Mouse (Mus musculus) bone marrow macrophage, adult 2 months (primary cell): ENCODE data around the gene Ptpn12.

Experiments
- CTCF ChIP-seq: IDR thresholded peaks from 2 replicates; pipeline ENCODE4 v1.5.1; 2012; ENCODE audit warnings: low read depth, mild to moderate bottlenecking, low read length, moderate library complexity
- POLR2A ChIP-seq: IDR thresholded peaks from 2 replicates; pipeline ENCODE4 v1.6.1; 2012; ENCODE audit warnings: mild to moderate bottlenecking, low read depth, low read length, borderline replicate concordance

- TF ChIP-seq CTCF (no peak), POLR2A (no peak)
These were observed 22.2 kb downstream of the Ptpn12 start for GRCm38 (mm10) chr5:21033382-21034056.
